Comparison of ENCODE assay signal across 8 mouse cellular contexts in genomic region chr6:7732754-7733708, GRCm38 (mm10). TPM values are rescaled to one million over a fixed set of nuclear protein-coding genes. Genes with fewer than 3 reads are reported as not detected.
A peak's percentile ranks its signal among the peaks of the same experiment; 100 is the strongest.
DNase-seq lines count a peak whose midpoint lies in the region; ATAC-seq and TF ChIP-seq lines count a peak whose summit lies in the region.

No protein-coding gene starts in this region.

- H3K36me3 ChIP-seq in ES-E14 (ENCODE audit: control insufficient read depth, insufficient read depth, low read length, poor library complexity, severe bottlenecking) = no peaks in the 10 kb centered on the region
- no peaks in the 10 kb centered on the region for H3K36me3 ChIP-seq in lung, postnatal 0 days (ENCODE audit: insufficient read depth, low read length)

- H3K4me3 ChIP-seq in ES-E14 (ENCODE audit: insufficient read depth in 1 of 2, low read depth in 1 of 2, low read length in 2 of 2, poor library complexity in 1 of 2, severe bottlenecking in 1 of 2) = no peak overlapping the region
- H3K4me3 ChIP-seq in lung, postnatal 0 days (ENCODE audit: low read depth, low read length) = no peak overlapping the region

- 27% methylated on average over 12 of the region's 12 CpGs for WGBS in lung, postnatal 0 days

- peak; percentile 98 for TF ChIP-seq CTCF in lung, postnatal 0 days (IDR thresholded peaks at IDR 0.05)

- in situ Hi-C loops in ES-E14 (cut with MboI; ENCODE audit: low sequenced_read_pairs in 2 of 2, unreplicated experiment in 2 of 2) = loop anchor here in 1 of 2 experiments (10.0 to 25.0 kb wide), 2 partner anchors 254 to 352 kb away; no protein-coding TSS in a partner anchor

- intact Hi-C loops in heart, postnatal 36 days (cut with DNase I) = loop anchor here (1.0 to 5.0 kb wide), 6 partner anchors 114 to 1099 kb away; no protein-coding TSS in a partner anchor

- H3K9me3 ChIP-seq in ES-E14 (ENCODE audit: control insufficient read depth, insufficient read depth, low read depth, low read length) = no peaks in the 10 kb centered on the region
- H3K9me3 ChIP-seq in lung, postnatal 0 days (ENCODE audit: low read length) = no peaks in the 10 kb centered on the region

- peak; percentile 82 for DNase-seq in ES-E14 (ENCODE audit: low read depth, low spot score)
- peak; percentile 72 for DNase-seq in brain, embryonic 18.5 days (ENCODE audit: low read depth, low spot score)
- peak; percentile 85 for DNase-seq in fibroblast of lung, adult 2 months (ENCODE audit: low read depth)
- DNase-seq in heart, postnatal 36 days = peak; percentile 84 to 93
- DNase-seq in layer of hippocampus, adult 9-11 months = peak; percentile 80
- DNase-seq in lung, postnatal 0 days (ENCODE audit: low spot score) = peak; percentile 92
- peak; percentile 84 for DNase-seq in ovary, postnatal 14 days (ENCODE audit: low spot score)
- DNase-seq in thymus, postnatal 14 days = peak; percentile 85

- no peak overlapping the region for H3K9ac ChIP-seq in ES-E14 (ENCODE audit: insufficient read depth, low read depth, low read length, poor library complexity, severe bottlenecking)
- no peak overlapping the region for H3K9ac ChIP-seq in lung, postnatal 0 days (replicated peaks; ENCODE audit: low read depth)

- TF ChIP-seq EP300 in lung, postnatal 0 days (IDR thresholded peaks at IDR 0.05) = no peak

- peak; percentile 61; the same call in 1 of the 2 replicates for ATAC-seq in lung, postnatal 0 days

- no peak overlapping the region for H3K27ac ChIP-seq in ES-E14 (ENCODE audit: insufficient read depth, low read depth, low read length, poor library complexity, severe bottlenecking)
- H3K27ac ChIP-seq in lung, postnatal 0 days (ENCODE audit: low read length) = no peak overlapping the region

- H3K4me1 ChIP-seq in ES-E14 (ENCODE audit: control insufficient read depth in 2 of 2, insufficient read depth in 2 of 2, low read length in 2 of 2, poor library complexity in 1 of 2) = no peaks in the 10 kb centered on the region; a peak in 1 of 4 replicates
- H3K4me1 ChIP-seq in lung, postnatal 0 days (ENCODE audit: insufficient read depth, low read depth, low read length) = no peaks in the 10 kb centered on the region

- H3K27me3 ChIP-seq in lung, postnatal 0 days (replicated peaks; ENCODE audit: insufficient read depth, low read length) = no peaks in the 10 kb centered on the region

- H3K4me2 ChIP-seq in lung, postnatal 0 days (replicated peaks; ENCODE audit: low read depth, low read length) = no peak overlapping the region

TF ChIP-seq in ES-E14, 5 proteins besides CTCF, POLR2A, EP300 and RAD21:
- TF ChIP-seq ZNF384 (IDR thresholded peaks at IDR 0.05; ENCODE audit: low read depth, low read length) = no peak
- TF ChIP-seq ZC3H11A (IDR thresholded peaks at IDR 0.05; ENCODE audit: borderline replicate concordance, low read depth, low read length) = peak; percentile 95

RNA-seq across cellular contexts. Expression of gene Asns, which starts 40.0 kb away (rescaled TPM):
- 225 and 241 TPM in 2 replicates for total RNA-seq in ES-E14 (2012; rRNA removed)
- 1 to 10 TPM; 2.7 to 3.1 TPM for total RNA-seq in heart, postnatal 36 days (2021)
- polyA plus RNA-seq in lung, postnatal 0 days (2015; fragmentation: Nextera tagmentation; extraction: Ambion mirVana) = 16.8 and 18.1 TPM in 2 replicates

Comparison
In these comparisons a context has a peak if more than half of its experiments do, and no peak if none do; other contexts are left out.
1. RNA of gene Asns, which starts 40.0 kb away (total RNA-seq): 225 to 241 TPM in ES-E14; 2.7 to 3.1 TPM in heart, postnatal 36 days; every median in the first group is over 10 times any median in the second.
2. Peak in every context shown above with its lines, with median percentiles within 50 percentile points of each other: DNase-seq.